Mouse (Mus musculus): Measurements from ENCODE around the gene Pgp.

The Pgp gene

DNA sequence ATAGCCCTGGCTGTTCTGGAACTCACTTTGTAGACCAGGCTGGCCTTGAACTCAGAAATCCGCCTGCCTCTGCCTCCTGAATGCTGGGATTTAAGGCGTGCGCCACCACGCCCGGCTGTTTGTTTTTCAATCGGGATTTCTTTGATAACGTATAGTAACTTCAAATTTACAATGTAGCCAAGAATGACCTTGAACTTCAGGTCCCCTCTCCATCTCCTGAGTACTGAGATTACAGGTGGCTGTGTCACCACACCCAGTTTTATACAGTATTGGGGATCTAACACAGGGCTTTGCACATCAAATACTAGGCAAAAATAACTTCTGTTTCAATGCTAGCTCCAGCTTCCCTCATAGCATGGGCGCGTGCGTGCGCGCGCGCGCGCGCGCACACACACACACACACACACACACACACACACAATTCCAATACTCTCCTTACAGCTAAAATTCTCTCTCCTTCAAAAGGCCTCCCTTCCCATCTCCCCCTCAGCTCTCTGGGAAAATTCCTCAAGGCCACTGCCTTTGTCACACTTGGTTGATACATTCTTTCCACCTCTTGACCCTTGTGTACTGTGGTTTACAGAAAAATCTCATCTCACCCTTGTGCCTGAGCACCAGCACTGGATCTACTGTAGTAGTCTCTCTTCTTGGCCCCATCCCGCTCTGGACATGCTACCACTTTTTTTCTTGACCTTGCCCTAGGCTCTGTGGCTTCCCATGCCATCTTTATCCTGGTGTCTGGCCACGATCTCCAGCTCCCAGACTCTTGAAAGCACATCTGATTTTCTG, 11.0 kb downstream of the Pgp start:
- no peak for DNase-seq (ENCODE audit: low read depth, low spot score)

DNA sequence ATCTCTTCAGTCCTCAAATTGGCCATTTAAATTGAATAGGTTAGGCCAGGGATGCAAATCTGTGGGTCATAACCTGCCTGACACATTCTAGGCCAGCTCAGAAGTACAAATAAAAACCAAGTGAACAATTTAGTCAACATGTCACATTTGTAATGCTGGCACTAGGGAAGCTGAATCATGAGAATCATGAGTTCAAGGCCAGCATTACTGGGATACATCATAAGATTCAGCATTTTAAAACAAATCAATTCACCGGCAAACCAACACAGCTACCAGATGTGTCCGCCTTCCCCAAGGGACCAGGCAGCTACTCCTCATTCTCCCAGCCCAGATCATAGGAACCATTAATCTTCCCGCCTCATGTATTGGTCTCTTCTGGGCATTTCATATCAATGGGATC, 13.3 kb downstream of the Pgp start:
- no peak for DNase-seq (ENCODE audit: low read depth, low spot score)

- peak; percentile 68 for DNase-seq (ENCODE audit: low read depth, low spot score)
Observed at GRCm38 (mm10) chr17:24485090-24485860, 15.1 kb downstream of the Pgp start.

- peak; percentile 88 for DNase-seq (ENCODE audit: low read depth, low spot score)
Observed at GRCm38 (mm10) chr17:24488186-24488661, 18.0 kb downstream of the Pgp start, which contains the start of gene Caskin1. TSS of gene Caskin1 (plus strand) at chr17:24488601.

GRCm38 (mm10) chr17:24488662-24489264, 18.6 kb downstream of the Pgp start:
- peak; percentile 69 for DNase-seq (ENCODE audit: low read depth, low spot score)

DNA sequence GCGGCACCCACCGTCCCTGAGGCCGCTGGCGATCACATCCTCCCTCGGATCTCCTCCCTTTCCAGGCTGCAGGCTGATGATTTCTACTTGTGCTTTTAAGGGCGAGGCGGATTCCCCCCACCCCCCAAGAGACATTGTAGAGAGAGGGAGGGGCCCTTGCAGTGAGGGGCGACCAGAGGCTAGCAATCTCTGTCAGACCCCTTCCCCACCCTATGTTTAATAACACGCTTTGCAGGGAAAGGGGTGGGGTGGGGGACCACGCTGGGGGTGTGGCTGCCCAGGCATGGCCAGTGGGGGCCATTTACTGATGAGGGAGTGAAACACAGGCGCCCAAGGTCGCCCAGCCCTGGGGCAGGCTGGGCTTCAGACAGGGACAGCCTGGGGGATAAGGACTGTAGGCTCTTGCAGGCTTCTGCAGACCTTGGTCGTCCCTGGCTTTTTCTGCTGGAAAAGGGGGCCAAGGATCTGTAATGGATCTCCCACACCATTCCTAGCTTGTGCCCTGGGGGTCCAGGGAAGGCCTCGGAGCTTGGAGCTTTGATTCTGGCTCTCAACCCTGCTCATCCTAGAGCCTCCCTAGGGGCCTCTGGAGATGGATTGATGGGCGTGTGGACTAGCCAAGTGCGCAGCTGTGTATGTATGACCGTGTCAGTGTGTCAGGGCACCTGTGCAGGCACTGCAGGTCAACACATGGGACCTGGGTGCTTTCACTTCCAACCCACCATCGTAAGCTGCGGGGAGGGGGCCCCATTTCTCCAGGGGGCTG, 19.3 kb downstream of the Pgp start:
- DNase-seq (ENCODE audit: low read depth, low spot score) = no peak

GRCm38 (mm10) chr17:24490399-24490798, 20.2 kb downstream of the Pgp start:
- DNase-seq (ENCODE audit: low read depth, low spot score) = peak; percentile 81

DNA sequence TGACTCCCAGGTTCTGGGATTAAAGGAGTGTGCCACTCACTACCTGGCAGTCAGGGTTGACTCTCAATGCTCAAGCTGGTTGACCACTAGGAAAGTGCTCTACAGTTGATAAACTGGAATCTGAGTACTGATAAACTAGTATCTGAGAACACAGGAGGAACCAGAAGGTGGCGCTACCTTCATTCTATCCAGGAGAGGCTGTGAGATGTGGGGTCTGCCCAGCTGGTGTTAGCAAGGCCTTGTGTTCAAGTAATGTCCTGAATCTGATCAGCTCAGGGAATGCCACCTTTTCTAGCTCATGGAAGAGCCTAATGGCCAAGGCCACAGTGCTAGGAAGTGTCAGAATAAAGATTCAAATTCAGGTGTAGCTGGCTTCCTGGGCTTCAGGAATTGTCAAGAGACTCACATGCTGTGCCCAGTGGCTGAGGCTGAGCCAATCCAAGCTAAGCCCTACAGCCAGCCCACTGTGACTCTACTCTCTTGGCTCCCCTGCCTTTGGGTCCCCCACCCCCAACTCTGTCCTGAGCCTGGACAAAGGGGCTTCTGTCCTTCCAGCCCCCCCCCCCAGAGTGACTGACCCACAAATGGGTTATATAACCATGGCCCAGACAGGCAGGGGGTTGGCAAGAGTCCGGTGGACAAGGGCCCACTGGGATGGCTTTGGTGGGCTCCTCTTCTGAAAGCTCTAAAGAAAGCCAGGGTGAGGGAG, 24.6 kb downstream of the Pgp start:
- peak; percentile 82 for DNase-seq (ENCODE audit: low read depth, low spot score)

- peak; percentile 80 for DNase-seq (ENCODE audit: low read depth, low spot score)
Observed at GRCm38 (mm10) chr17:24495443-24495842, 25.3 kb downstream of the Pgp start.

DNA sequence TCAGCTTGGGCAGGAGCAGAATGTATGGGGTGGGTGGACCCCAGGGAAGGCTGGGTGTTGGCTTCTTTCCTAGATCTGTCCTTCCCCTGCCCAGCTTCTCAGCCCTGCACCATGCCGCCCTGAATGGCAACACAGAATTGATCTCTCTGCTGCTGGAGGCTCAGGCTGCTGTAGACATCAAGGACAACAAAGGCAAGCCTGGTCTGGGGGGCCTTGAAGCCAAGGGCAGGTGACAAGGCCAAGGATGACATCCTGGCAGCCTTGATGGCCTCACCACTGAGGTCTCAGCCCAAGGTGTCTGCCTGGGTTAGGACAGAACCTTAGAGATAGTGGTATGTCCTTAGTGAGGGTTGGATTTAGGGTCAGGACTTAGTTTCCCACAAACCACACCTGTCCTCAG, 25.8 kb downstream of the Pgp start:
- no peak for DNase-seq (ENCODE audit: low read depth, low spot score)

DNA sequence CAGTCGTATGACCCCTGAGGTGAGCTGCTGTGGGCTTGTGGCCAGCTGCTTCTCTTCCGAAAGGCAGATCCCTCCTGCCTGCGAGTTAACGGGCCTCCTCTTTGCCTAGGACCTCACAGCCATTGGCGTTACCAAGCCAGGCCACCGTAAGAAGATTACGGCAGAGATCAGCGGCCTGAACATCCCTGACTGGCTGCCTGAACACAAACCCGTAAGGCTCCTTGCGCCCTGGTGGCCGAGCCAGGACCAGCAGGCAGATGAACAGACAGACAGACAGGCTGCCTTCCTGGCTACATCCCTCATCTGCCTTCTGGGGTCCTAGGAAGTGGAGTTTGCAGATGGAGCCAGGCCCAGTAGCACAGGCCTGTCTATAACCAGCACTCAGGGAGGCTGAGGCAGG, 32.0 kb downstream of the Pgp start:
- no peak for DNase-seq (ENCODE audit: low read depth, low spot score)

GRCm38 (mm10) chr17:24504085-24504484, 33.9 kb downstream of the Pgp start:
- DNase-seq (ENCODE audit: low read depth, low spot score) = no peak

- DNase-seq (ENCODE audit: low read depth, low spot score) = no peak
Observed at GRCm38 (mm10) chr17:24505286-24505955, 35.2 kb downstream of the Pgp start.

GRCm38 (mm10) chr17:24506332-24507070, 36.3 kb downstream of the Pgp start:
- DNase-seq (ENCODE audit: low read depth, low spot score) = peak; percentile 82

- peak; percentile 43 for DNase-seq (ENCODE audit: low read depth, low spot score)
Observed at GRCm38 (mm10) chr17:24507129-24507664, 37.0 kb downstream of the Pgp start.

DNA sequence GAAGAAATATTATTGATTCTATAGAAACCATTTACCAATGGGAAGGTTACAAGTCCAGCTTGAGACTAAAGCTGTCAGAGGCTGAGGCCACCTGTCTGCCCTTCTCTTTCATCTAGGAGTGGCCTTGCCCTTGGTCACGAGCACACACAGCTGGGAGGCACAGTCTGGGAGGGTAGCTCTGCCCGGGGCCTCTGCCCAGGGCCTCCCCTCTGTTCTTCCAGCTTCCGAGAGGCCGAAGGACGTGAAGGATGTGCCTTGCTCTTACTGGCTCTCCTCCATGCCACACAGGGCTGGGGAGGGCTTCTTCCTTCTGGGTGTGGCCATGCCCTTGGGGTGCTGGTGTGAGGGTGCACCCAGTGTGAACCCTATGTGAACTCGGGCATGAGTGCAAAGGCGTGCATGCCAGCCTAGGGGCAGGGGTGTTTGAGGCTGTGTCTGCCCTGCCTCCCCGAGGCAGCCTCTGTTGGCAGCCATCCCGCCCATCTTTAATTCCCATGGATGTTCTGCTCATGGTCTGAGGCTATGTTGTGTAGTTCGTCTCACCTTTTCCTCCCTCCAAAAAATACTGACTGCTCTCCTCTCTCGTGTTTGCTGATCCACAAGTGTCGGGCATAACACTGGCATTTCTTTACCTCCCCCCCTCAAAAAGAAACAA, 37.7 kb downstream of the Pgp start:
- no peak for DNase-seq (ENCODE audit: low read depth, low spot score)

GRCm38 (mm10) chr17:24513609-24514008, 43.4 kb downstream of the Pgp start:
- DNase-seq (ENCODE audit: low read depth, low spot score) = peak; percentile 82

Measured in brain, adult 2 months (tissue).